Mouse (Mus musculus) kidney, adult 2 months (tissue): Measurements from ENCODE around the gene Specc1.

Source experiments
- CTCF ChIP-seq: fragments of 200-500 bp; conservative IDR thresholded peaks from 2 replicates; pipeline ENCODE4 v1.5.1; 2011; ENCODE audit warnings: low read depth, mild to moderate bottlenecking, control low read depth, low read length, moderate library complexity, mixed read lengths; ENCODE audit not compliant: insufficient read depth, insufficient read length
- POLR2A ChIP-seq: fragments of 200-500 bp; IDR thresholded peaks from one replicate; pipeline ENCODE4 v1.6.1; 2011; ENCODE audit warnings: low read depth, low read length, control low read depth

DNA sequence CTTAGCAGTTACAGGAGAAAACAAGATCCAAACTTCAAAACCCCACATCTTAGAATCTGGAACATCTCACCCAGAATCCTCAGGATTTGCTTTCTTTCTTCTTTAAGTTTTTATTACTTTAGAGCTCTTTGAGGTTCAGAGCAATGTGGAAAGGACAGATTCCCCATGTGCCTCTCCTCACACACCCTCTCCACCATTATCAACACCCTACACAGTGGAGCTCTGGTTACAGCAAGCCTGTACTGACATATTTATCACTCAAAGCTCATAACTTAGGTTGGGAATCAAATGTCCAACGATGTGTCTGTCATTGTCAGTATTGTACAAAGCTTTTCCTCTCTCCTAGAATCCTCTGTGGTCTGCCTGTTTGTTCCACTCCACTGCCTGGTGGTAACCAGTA lies 108.0 kb downstream of the Specc1 start:
- TF ChIP-seq CTCF, result no peak
- no peak for TF ChIP-seq POLR2A
